Mouse (Mus musculus): ENCODE measurements around the gene Rad51c.
"Not testable (repeated sequence)": the region's sequence is repeated elsewhere in the genome, so short reads cannot be mapped to it uniquely, and the experiment has no call there.

DNA sequence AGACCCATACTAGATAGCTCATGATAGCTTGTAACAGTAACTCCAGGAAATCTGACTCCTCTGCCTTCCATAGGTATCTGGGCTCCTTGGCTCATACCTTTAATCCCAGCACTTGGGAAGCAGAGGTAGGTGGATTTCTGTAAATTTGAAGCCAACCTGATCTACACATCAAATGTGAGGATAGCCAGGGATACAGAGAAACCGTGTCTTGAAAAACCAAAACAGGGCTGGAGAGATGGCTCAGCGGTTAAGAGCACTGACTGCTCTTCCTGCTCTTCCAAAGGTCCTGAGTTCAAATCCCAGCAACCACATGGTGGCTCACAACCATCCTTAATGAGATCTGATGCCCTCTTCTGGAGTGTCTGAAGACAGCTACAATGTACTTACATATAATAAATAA is 30.4 kb upstream of the Rad51c start:
- TF ChIP-seq CTCF, EP300 (IDR thresholded peaks at IDR 0.05): not testable (repeated sequence)
